Mouse (Mus musculus): ENCODE results near the gene Elf4. TPM values are rescaled to one million over a fixed set of nuclear protein-coding genes. Genes with fewer than 3 reads are reported as not detected.

Gene Elf4
- polyA plus RNA-seq, 1 experiment from 2014 or later = 0.84 TPM

Other genes with a start within 250 kb of the Elf4 start
- 16.3 and 19.1 TPM in 2 replicates for gene Utp14a, start 206.3 kb downstream of the Elf4 start, polyA plus RNA-seq (2015; fragmentation: Nextera tagmentation; extraction: Ambion mirVana)
- 7.6 and 7.8 TPM in 2 replicates for gene Bcorl1, start 121.8 kb downstream of the Elf4 start, polyA plus RNA-seq (2015; fragmentation: Nextera tagmentation; extraction: Ambion mirVana)
- gene Aifm1, start 50.4 kb upstream of the Elf4 start, polyA plus RNA-seq (2015; fragmentation: Nextera tagmentation; extraction: Ambion mirVana) = 43.1 and 45.7 TPM in 2 replicates
- gene Rab33a, start 56.2 kb upstream of the Elf4 start, polyA plus RNA-seq (2015; fragmentation: Nextera tagmentation; extraction: Ambion mirVana) = 86.1 and 94.1 TPM in 2 replicates
- gene Zfp280c, start 131.4 kb upstream of the Elf4 start, polyA plus RNA-seq (2015; fragmentation: Nextera tagmentation; extraction: Ambion mirVana) = 11.1 and 11.2 TPM in 2 replicates
- gene Slc25a14, start 160.3 kb upstream of the Elf4 start, polyA plus RNA-seq (2015; fragmentation: Nextera tagmentation; extraction: Ambion mirVana) = 41.3 and 43.4 TPM in 2 replicates
- 0.14 TPM in 1 of 2 replicates, not detected in the other for gene Gpr119, start 211.3 kb upstream of the Elf4 start, polyA plus RNA-seq (2015; fragmentation: Nextera tagmentation; extraction: Ambion mirVana)
- 23.6 and 27.2 TPM in 2 replicates for gene Rbmx2, start 231.9 kb upstream of the Elf4 start, polyA plus RNA-seq (2015; fragmentation: Nextera tagmentation; extraction: Ambion mirVana)